Comparison of ENCODE assay signal across 9 mouse cellular contexts in the genomic region with DNA sequence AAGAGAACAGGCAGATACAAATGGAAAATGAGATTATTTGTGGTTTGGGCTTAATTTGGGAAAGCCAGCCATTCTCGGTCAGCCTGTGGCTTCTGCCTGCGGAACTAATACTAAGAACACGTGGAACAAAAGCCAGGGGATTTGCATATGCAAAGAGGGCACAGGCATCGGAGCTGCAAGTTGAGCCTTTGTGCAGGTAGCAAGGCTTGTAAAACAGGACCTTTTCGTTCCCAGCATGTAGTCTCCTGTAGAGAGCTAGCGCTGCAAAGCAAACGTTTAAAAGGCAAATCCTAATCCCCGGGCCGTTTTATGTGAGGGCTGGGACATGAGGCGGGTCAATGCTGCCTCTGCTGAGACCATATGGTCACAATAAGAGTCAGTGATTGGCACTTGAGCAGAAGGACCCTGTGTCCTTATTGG. TPM values are rescaled to one million over a fixed set of nuclear protein-coding genes. Genes with fewer than 3 reads are reported as not detected.
DNase-seq lines count a peak whose midpoint lies in the region; ATAC-seq and TF ChIP-seq lines count a peak whose summit lies in the region.
"Had no signal": no experiment of that assay in that cellular context is flagged by ENCODE, and none has a peak within 500 bp of the region (broad histone marks: within the 10 kb centered on the region; RNA-seq: fewer than 3 reads in every experiment).

No protein-coding gene starts in this region.

- no peak for TF ChIP-seq POLR2A in thymus, adult 2 months (IDR thresholded peaks at IDR 0.05; ENCODE audit: control insufficient read depth, extremely low read depth, insufficient read depth, low read length, poor library complexity)

- peak overlapping the region; percentile 37; the same call in 1 of the 2 replicates for H3K27ac ChIP-seq in thymus, adult 2 months (ENCODE audit: control insufficient read depth, insufficient read depth, low read length)
- H3K27ac ChIP-seq in hindbrain, embryonic 15.5 days (replicated peaks), result peak overlapping the region; percentile 90
- H3K27ac ChIP-seq in lung, embryonic 16.5 days (ENCODE audit: low read length), result peak overlapping the region; percentile 92

- no peak for DNase-seq in thymus, adult 2 months
- no peak for DNase-seq in thymus, postnatal 10 days (ENCODE audit: low spot score in 2 of 2)
- peak; percentile 40 for DNase-seq in embryo, embryonic 9.5 days (ENCODE audit: extremely low spot score)
- peak; percentile 25 for DNase-seq in retina, adult 2 months (ENCODE audit: low read depth, low spot score)
- DNase-seq in layer of hippocampus, adult 9-10 months (ENCODE audit: low spot score), result no peak
- DNase-seq in gastrocnemius, postnatal 4 days (ENCODE audit: low spot score in 2 of 2), result no peak

- peaks cover 16% of the 10 kb centered on the region for H3K4me1 ChIP-seq in thymus, adult 2 months (replicated peaks; ENCODE audit: control insufficient read depth, insufficient read depth, low read length)
- peaks cover 18% of the 10 kb centered on the region for H3K4me1 ChIP-seq in hindbrain, embryonic 15.5 days (replicated peaks)
- peaks cover 12% of the 10 kb centered on the region for H3K4me1 ChIP-seq in lung, embryonic 16.5 days (replicated peaks; ENCODE audit: control insufficient read depth, insufficient read depth, low read length)

- peak overlapping the region; percentile 79 for H3K4me3 ChIP-seq in thymus, adult 2 months (ENCODE audit: control insufficient read depth, insufficient read depth, low read length)
- peak overlapping the region; percentile 85 for H3K4me3 ChIP-seq in hindbrain, embryonic 15.5 days
- peak overlapping the region; percentile 80 for H3K4me3 ChIP-seq in lung, embryonic 16.5 days (ENCODE audit: low read length)

- peak; percentile 12 for ATAC-seq in hindbrain, embryonic 15.5 days (ENCODE audit: low FRiP score, low read depth)
- ATAC-seq in lung, embryonic 16.5 days (ENCODE audit: low read depth), result peak; percentile 16

- no peaks in the 10 kb centered on the region for H3K9me3 ChIP-seq in hindbrain, embryonic 15.5 days
- no peaks in the 10 kb centered on the region for H3K9me3 ChIP-seq in lung, embryonic 16.5 days (ENCODE audit: control insufficient read depth, low read length)

- TF ChIP-seq CTCF in thymus, adult 2 months (IDR thresholded peaks at IDR 0.05; ENCODE audit: borderline replicate concordance, control insufficient read depth, extremely low read depth, insufficient read depth, low read length, poor library complexity), result no peak

- H3K27me3 ChIP-seq in thymus, adult 2 months (ENCODE audit: control insufficient read depth, insufficient read depth, low read length), result no peaks in the 10 kb centered on the region
- H3K27me3 ChIP-seq in hindbrain, embryonic 15.5 days, result no peaks in the 10 kb centered on the region
- H3K27me3 ChIP-seq in lung, embryonic 16.5 days (ENCODE audit: control insufficient read depth, insufficient read depth, low read depth, low read length), result peaks cover 2% of the 10 kb centered on the region; the same call in 1 of the 2 replicates

- no peaks in the 10 kb centered on the region for H3K36me3 ChIP-seq in thymus, adult 2 months (ENCODE audit: control insufficient read depth, insufficient read depth, low read length)
- H3K36me3 ChIP-seq in hindbrain, embryonic 15.5 days, result peaks cover 19% of the 10 kb centered on the region
- peaks cover 12% of the 10 kb centered on the region for H3K36me3 ChIP-seq in lung, embryonic 16.5 days (ENCODE audit: control insufficient read depth, insufficient read depth, low read length)

- peak overlapping the region; percentile 78 for H3K9ac ChIP-seq in hindbrain, embryonic 15.5 days
- H3K9ac ChIP-seq in lung, embryonic 16.5 days (ENCODE audit: low read length), result peak overlapping the region; percentile 83

- 1% methylated on average over 10 of the region's 10 CpGs for WGBS in thymus, adult 2 months
- WGBS in hindbrain, embryonic 15.5 days, result 0% methylated on average over 10 of the region's 10 CpGs
- WGBS in lung, embryonic 16.5 days, result under 1% methylated on average over 10 of the region's 10 CpGs

- H3K4me2 ChIP-seq in hindbrain, embryonic 15.5 days, result peak overlapping the region; percentile 80
- H3K4me2 ChIP-seq in lung, embryonic 16.5 days (ENCODE audit: low read depth, low read length), result peak overlapping the region; percentile 92

RNA-seq across cellular contexts. Expression of a gene that starts 0.6 kb away (rescaled TPM):
- 1.2 and 1.5 TPM in 2 replicates for polyA plus RNA-seq in thymus, adult 2 months (2012; rRNA removed)
- polyA plus RNA-seq in hindbrain, embryonic 15.5 days (2015; fragmentation: Nextera tagmentation; extraction: Ambion mirVana), result 7.3 and 8.5 TPM in 2 replicates
- polyA plus RNA-seq in lung, embryonic 16.5 days (2015; fragmentation: Nextera tagmentation; extraction: Ambion mirVana), result 4.3 TPM in 2 replicates
- 1 to 10 TPM; 2.2 to 2.3 TPM for total RNA-seq in gastrocnemius, postnatal 4 days (2021)

RNA-seq across cellular contexts. Expression of a gene that starts 16.7 kb away (rescaled TPM):
- 2.4 and 2.7 TPM in 2 replicates for polyA plus RNA-seq in thymus, adult 2 months (2012; rRNA removed)
- 14.2 and 14.8 TPM in 2 replicates for polyA plus RNA-seq in hindbrain, embryonic 15.5 days (2015; fragmentation: Nextera tagmentation; extraction: Ambion mirVana)
- 14.1 and 15.8 TPM in 2 replicates for polyA plus RNA-seq in lung, embryonic 16.5 days (2015; fragmentation: Nextera tagmentation; extraction: Ambion mirVana)
- total RNA-seq in gastrocnemius, postnatal 4 days (2021), result 10 to 100 TPM in 1 of 2 experiments, 1 to 10 TPM in 1; 7.8 to 11.8 TPM

RNA-seq across cellular contexts. Expression of a gene that starts 18.4 kb away (rescaled TPM):
- 12.3 and 15.8 TPM in 2 replicates for polyA plus RNA-seq in thymus, adult 2 months (2012; rRNA removed)
- polyA plus RNA-seq in hindbrain, embryonic 15.5 days (2015; fragmentation: Nextera tagmentation; extraction: Ambion mirVana), result 1.6 and 1.7 TPM in 2 replicates
- 2.2 and 2.3 TPM in 2 replicates for polyA plus RNA-seq in lung, embryonic 16.5 days (2015; fragmentation: Nextera tagmentation; extraction: Ambion mirVana)
- 1 to 10 TPM; 4.4 to 5.5 TPM for total RNA-seq in gastrocnemius, postnatal 4 days (2021)

RNA-seq across cellular contexts. Expression of a gene that starts 44.3 kb away (rescaled TPM):
- polyA plus RNA-seq in thymus, adult 2 months (2012; rRNA removed), result 0.07 and 0.08 TPM in 2 replicates
- 0.47 and 0.54 TPM in 2 replicates for polyA plus RNA-seq in hindbrain, embryonic 15.5 days (2015; fragmentation: Nextera tagmentation; extraction: Ambion mirVana)
- 0.41 and 0.80 TPM in 2 replicates for polyA plus RNA-seq in lung, embryonic 16.5 days (2015; fragmentation: Nextera tagmentation; extraction: Ambion mirVana)
- total RNA-seq in gastrocnemius, postnatal 4 days (2021), result not detected

RNA-seq across cellular contexts. Expression of a gene that starts 56.9 kb away (rescaled TPM):
- polyA plus RNA-seq in thymus, adult 2 months (2012; rRNA removed), result 0.03 TPM in 1 of 2 replicates, not detected in the other
- 0.12 TPM in 1 of 2 replicates, not detected in the other for polyA plus RNA-seq in hindbrain, embryonic 15.5 days (2015; fragmentation: Nextera tagmentation; extraction: Ambion mirVana)
- not detected in 2 replicates for polyA plus RNA-seq in lung, embryonic 16.5 days (2015; fragmentation: Nextera tagmentation; extraction: Ambion mirVana)
- total RNA-seq in gastrocnemius, postnatal 4 days (2021), result not detected
- polyA plus RNA-seq: gonadal fat pad, adult 2 months had no signal

Comparison
In these comparisons a context has a peak if more than half of its experiments do, and no peak if none do; other contexts are left out.
1. DNase-seq: peak in embryo, embryonic 9.5 days (single experiment) and retina, adult 2 months (single experiment); none in thymus, adult 2 months (single experiment), thymus, postnatal 10 days (0 of 2), layer of hippocampus, adult 9-10 months (single experiment) and gastrocnemius, postnatal 4 days (0 of 2).
2. H3K27ac ChIP-seq: peak in every context shown above with its lines; median percentile 92 in lung, embryonic 16.5 days; 90 in hindbrain, embryonic 15.5 days; 37 in thymus, adult 2 months.
3. Peak in every context shown above with its lines, with median percentiles within 50 percentile points of each other: H3K4me3 ChIP-seq.